Mouse (Mus musculus) lung, adult 2 months (tissue): ENCODE data around the gene BC005561.

ENCODE experiments used
- CTCF ChIP-seq: fragments of 200-500 bp; IDR thresholded peaks from 2 replicates; pipeline ENCODE4 v1.5.1; 2011; ENCODE audit warnings: mild to moderate bottlenecking, low read length, control low read depth; ENCODE audit not compliant: insufficient read depth
- POLR2A ChIP-seq: fragments of 200-500 bp; IDR thresholded peaks from 2 replicates; pipeline ENCODE4 v1.6.1; 2011; ENCODE audit warnings: low read depth, mild to moderate bottlenecking, control low read depth, low read length, borderline replicate concordance; ENCODE audit errors: extremely low read depth

GRCm38 (mm10) chr5:104491561-104491960, 16.6 kb upstream of the BC005561 start:
- no peak for TF ChIP-seq CTCF
- no peak for TF ChIP-seq POLR2A
